Mouse (Mus musculus): Measurements from ENCODE around the gene Pja2.
"Not testable (repeated sequence)": the region's sequence is repeated elsewhere in the genome, so short reads cannot be mapped to it uniquely, and the experiment has no call there.

- not testable (repeated sequence) for TF ChIP-seq CTCF (IDR thresholded peaks at IDR 0.05; ENCODE audit: borderline replicate concordance, insufficient read depth, low read depth, low read length); POLR2A (IDR thresholded peaks at IDR 0.05; ENCODE audit: borderline replicate concordance, insufficient read depth, low read length)
These were observed 100.1 kb downstream of the Pja2 start for GRCm38 (mm10) chr17:64231637-64232036.
